Mouse (Mus musculus): ENCODE data around the gene Ruvbl1.

GRCm38 (mm10) chr6:88523043-88523442, 57.8 kb downstream of the Ruvbl1 start:
- TF ChIP-seq CTCF (conservative IDR thresholded peaks at IDR 0.05; ENCODE audit: low read length), result no peak
- TF ChIP-seq POU5F1 (IDR thresholded peaks at IDR 0.05; ENCODE audit: borderline replicate concordance, low read length), result no peak
- TF ChIP-seq NANOG (IDR thresholded peaks at IDR 0.05; ENCODE audit: borderline replicate concordance, low read length), result no peak

Data from E14TG2a.4 (cell line).